Mouse (Mus musculus) mouse embryonic stem cell (cell line): ENCODE data around the gene Pomgnt1.

ENCODE experiments used
- in situ Hi-C, 2 experiments: fragments of 300-500 bp; cut with MboI; formaldehyde crosslinking; loops; 1 replicate in 1 of 2; 3 replicates in 1 of 2; pipeline ENCODE4 v1.14.3; 2019 to 2020; ENCODE audit warnings: low sequenced_read_pairs in 2 of 2, low pct_unique_long_range_greater_than_20kb in 1 of 2, mixed read lengths in 1 of 2; ENCODE audit not compliant: unreplicated experiment in 1 of 2

Pomgnt1 gene

DNA sequence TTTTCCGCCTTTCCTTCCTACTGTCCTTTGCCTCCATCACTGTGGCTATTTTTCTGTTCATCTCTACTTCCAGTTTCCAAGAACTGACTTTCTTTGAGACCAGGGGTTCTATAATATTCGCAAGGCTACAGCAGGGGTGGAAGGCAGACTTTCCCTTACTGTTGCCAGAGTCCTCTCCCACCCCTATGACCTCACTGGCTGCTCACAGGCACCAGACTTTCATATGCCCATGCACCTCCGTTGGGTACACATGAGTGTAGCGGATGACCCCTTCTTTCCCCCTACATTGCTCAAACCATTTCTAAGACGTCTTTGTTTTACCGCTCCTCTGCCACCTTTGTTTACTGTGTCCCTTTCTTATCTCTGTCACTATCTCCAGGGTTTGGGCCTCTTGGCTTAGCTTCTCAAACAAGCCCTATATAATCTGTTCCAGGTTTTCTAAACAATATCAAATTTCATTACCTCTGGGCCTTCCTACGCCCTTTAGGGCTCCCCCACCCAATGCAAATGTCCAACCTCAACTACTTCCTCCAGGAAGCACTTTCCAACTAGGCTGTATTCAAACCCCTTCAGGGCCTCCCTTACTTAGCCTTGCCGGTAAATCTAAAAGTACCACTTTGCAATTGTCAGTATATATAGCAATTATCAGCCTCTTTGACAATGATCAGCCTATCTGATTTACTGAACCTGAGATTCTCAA, 42.2 kb downstream of the Pomgnt1 start:
- in situ Hi-C loops: no loop called here

DNA sequence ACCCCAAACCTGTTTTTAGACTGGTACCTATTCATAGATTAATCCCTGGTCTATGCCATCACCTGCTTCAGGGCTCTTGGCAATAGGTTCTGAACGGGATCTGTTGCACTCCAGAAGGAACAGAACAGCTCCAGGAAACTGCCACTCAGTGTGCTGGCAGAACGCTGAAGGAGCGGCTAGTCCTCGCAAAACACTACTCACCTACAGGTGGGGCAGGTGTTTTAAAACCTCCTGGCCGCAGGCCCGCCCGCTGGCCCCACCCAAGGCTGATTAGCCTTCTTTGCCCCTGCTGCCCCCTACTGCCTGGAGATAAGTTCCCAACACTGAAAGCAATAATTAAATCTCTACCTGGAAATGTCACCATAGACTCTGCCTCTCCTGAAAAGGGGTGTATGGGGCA, 43.8 kb downstream of the Pomgnt1 start, which contains the start of gene Tspan1:
Gene Tspan1 (minus strand): TSS at position 198 of the 400 bp plus-strand sequence.
- in situ Hi-C loops: no loop called here

DNA sequence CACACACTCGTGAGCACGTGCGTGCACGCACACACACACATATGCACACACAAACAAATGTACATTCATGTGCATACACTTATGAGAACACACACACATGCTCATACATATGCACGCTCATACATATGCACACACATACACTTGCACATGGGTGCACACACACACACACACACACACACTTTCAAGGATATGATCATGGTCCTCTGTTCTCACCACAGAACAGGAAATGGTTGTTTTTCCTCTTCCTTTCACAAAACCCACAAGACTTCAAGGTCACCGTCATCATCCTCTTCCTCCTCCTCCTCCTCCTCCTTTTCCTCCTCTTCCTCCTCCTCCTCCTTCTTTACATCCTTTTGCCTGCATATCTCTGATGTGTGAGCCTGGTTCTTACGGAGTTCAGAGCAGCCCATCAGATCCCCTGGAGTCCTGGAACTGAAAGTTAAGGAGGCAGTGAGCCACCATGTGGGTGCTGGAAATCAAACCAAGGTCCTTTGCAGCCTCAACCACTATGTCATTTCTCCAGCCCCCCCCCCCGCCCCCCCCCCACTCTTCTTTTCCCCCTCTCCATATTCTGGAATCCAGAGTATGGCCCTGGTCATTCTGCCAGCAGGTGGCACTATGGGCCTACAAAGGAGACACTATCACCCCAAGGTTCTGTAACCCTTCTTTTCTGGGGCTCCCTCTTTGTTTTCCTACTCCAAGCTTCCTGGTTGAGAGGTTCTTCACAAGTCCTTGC, 45.1 kb downstream of the Pomgnt1 start:
- in situ Hi-C loops: no loop called here

DNA sequence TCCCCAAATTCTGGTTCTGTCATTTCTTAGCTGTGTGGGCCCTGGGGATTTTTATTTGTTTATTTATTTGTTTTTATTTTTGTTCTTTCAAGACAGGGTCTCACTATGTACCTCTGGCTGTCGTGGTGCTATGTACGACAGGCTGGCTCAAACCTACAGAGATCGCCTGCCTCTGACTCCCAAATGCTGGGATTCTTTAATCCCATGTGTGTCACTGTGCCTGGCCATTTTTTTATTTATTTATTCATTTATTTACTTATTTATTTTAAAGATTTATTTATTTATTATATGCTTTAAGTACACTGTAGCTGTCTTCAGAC, 45.7 kb downstream of the Pomgnt1 start:
- in situ Hi-C loops: no loop called here

- in situ Hi-C loops: no loop called here
Observed at GRCm38 (mm10) chr4:116173072-116173471, 49.4 kb downstream of the Pomgnt1 start, which contains the start of the genes 1700042G07Rik and Gm49337. Gene 1700042G07Rik (plus strand): TSS chr4:116173372. Gene Gm49337 (plus strand): TSS chr4:116173384.

GRCm38 (mm10) chr4:116173752-116174151, 50.1 kb downstream of the Pomgnt1 start:
- in situ Hi-C loops: no loop called here

- in situ Hi-C loops: no loop called here
Observed at GRCm38 (mm10) chr4:116174466-116175116, 51.0 kb downstream of the Pomgnt1 start.

DNA sequence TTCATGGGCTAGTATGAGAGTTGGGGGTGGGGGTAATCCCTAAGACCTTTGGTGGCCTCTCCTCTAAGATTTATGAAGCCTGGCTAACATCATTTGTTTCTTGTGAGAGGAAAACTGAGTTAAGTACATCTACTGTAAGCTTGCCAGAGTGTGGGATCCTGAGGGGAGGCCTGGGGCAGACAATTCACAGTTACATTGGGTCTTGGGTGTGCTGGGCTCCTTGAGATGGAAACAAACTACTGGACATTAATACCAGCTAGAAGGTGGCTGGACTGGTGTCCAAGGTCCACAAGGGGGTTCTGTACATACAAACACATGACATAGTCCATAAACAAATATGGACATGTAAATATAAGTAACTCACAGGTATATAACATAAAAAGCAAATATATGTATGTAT, 51.5 kb downstream of the Pomgnt1 start:
- in situ Hi-C loops: no loop called here

- in situ Hi-C loops: no loop called here
Observed at GRCm38 (mm10) chr4:116175711-116176542, 52.3 kb downstream of the Pomgnt1 start.

- in situ Hi-C loops: no loop called here
Observed at GRCm38 (mm10) chr4:116176543-116176988, 52.9 kb downstream of the Pomgnt1 start.

GRCm38 (mm10) chr4:116177140-116177539, 53.5 kb downstream of the Pomgnt1 start:
- in situ Hi-C loops: no loop called here

- in situ Hi-C loops: no loop called here
Observed at GRCm38 (mm10) chr4:116182079-116182478, 58.4 kb downstream of the Pomgnt1 start.

DNA sequence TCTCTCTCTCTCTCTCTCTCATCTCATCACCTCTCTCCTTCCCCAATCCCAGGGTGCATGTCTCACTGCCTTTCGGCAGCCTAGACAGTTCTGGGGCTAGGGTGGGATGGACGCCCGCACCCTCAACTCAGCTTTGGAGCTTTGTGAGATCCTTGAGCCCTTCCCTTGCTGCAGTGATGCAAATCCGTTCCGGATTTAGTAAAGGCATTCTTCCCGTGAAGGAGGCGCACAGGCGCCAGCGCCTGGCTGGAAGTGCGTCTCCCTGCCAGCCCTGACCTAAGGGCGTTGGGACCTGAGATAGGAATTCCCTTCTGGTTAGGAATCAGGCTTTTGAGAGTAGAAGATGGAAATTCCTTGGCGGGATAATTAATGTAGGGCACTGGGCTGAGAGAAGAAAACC, 59.1 kb downstream of the Pomgnt1 start:
- in situ Hi-C loops: no loop called here

DNA sequence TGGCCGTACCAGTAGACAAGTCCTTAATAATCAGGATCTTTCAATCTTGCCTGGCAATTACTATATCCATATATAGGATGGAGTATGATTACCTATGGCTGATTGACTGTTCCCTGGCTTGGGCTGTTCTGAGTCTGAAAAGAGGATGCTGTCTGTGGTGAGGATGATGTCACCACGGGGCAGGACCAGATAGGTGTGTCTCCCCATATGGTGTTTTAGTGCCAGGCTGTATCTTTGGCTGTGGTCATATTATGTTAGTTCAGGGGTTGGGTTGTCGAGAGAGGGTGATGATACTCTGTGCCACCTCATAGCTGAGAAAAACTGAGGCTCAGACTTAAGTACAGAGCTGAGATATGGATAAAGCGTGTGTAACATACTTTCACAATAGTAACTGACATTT, 61.4 kb downstream of the Pomgnt1 start:
- in situ Hi-C loops: no loop called here

DNA sequence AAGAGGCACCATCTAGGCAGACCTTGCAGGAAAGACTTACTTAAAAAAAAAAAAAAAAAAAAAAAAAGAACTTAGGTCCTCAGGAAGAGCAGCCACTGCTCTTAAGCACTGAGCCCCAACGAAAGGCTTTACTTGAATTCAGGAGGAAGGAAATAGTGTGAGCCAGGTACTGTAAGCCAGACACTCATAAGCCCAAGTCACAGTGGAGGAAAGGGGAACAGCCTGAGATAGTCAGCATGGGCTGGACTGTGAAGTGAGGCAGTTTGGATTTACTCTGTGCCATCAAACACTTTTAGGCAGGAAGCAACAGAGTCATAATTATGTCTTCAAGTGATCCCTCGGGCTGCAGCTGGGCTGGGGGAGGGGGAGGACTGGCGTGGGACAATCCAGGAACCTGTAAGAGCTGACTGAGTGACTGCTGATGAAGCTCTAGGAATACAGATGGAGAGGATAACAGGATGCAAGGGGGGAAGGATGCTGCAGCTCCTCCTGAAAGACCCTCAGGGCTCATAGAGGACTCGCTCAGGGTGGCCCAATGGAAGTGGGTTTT, 68.7 kb downstream of the Pomgnt1 start:
- in situ Hi-C loops: no loop called here

- in situ Hi-C loops: no loop called here
Observed at GRCm38 (mm10) chr4:116193583-116194383, 70.1 kb downstream of the Pomgnt1 start.

DNA sequence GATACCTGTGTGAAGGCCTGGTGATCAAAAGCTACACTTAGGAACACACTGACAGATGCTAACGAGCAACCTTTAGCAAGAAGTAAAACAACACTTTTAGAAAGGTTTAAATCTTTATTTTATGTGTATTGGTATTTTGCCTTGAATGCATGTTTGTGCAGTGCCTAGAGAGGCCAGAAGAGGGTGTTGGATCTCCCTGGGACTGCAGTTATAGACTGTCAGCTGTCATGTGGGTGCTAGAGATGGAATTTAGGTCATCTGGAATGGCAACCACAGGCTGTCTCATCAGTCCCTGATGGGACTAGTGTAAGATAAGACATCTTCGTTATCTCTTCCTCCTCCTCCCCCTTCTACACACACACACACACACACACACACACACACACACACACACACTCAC, 74.8 kb downstream of the Pomgnt1 start:
- in situ Hi-C loops: no loop called here

GRCm38 (mm10) chr4:116204422-116204821, 80.8 kb downstream of the Pomgnt1 start:
- in situ Hi-C loops: no loop called here
